Mouse (Mus musculus): ENCODE measurements at regions not wholly inside any gene's neighbourhood (a gene's known extent, or its start where the extent isn't known, plus 50 kb on each side); places are given as distances from the start of the nearest gene placed in this dataset.

DNA sequence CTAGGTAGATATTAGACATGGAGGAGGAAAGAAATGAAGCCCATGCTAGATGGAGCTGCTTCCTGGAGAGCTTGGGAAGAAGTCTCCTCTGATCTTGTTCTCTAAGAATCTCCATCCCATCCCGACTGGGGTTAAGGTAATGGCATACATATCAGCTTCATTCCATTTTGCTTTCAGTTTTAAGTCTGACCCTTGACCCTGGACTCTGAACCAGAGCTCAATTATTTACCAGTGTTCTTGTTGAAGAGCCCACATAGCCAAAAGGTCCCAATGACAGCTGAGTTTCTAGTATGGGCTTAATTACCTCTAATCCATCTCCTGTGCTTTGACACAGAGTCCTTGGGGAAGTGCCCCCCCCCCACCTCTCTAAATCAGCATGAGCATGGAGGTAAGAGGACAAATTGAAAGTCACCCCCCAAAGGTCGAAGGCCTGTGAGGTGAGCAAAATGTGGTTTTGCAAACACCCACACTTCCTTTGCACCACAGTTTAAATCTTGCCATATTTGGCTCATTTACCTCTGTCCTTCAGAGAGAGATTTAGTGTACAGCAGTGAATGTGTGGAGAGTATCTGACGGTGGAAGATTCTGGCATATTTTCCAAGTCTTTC is 371.5 kb downstream of the Ets1 start:
- TF ChIP-seq GATA2 (IDR thresholded peaks at IDR 0.05; ENCODE audit: borderline replicate concordance, low read depth, low read length) (no peak), GATA1 (IDR thresholded peaks at IDR 0.05; ENCODE audit: borderline replicate concordance, low read length) (no peak), CTCF (IDR thresholded peaks at IDR 0.05; ENCODE audit: low read depth, low read length) (no peak), POLR2AphosphoS5 (IDR thresholded peaks at IDR 0.05; ENCODE audit: insufficient replicate concordance, low read depth, low read length) (no peak), TAL1 (conservative IDR thresholded peaks at IDR 0.05; ENCODE audit: low read depth, low read length) (no peak)
- no peak for DNase-seq (ENCODE audit: low spot score)
- no peaks in the 10 kb centered on the region for H3K27me3 ChIP-seq (ENCODE audit: insufficient read depth, low read length)
- H3K36me3 ChIP-seq (replicated peaks), result no peaks in the 10 kb centered on the region
- no peak overlapping the region for H3K4me3 ChIP-seq (ENCODE audit: low read depth, low read length)
- no peaks in the 10 kb centered on the region for H3K4me1 ChIP-seq (ENCODE audit: insufficient read depth, low read depth, low read length)
- no peak for ATAC-seq (ENCODE audit: extremely low read depth, insufficient number of reproducible peaks, low FRiP score, poor library complexity, severe bottlenecking)
- H3K9me3 ChIP-seq (replicated peaks), result no peaks in the 10 kb centered on the region

DNA sequence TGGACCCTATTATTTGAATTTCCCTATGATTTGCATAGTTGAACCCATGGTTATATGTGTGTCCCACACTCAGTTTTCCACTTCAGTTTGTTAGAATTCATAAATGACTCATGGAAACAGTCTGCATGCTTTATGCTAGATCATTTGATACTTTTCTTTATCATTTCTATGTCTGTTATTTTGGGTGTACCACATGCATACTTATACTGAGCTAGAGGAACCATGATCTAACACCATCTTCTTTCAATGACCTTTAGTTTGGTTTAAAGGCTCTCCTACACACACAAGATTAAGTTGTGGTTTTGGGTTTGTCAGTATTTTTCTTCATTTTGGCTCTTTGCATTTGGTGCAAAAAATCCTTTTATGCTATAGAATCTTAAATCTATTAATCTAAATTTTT is 375.2 kb downstream of the Ets1 start:
- no peaks in the 10 kb centered on the region for H3K36me3 ChIP-seq (replicated peaks)
- ATAC-seq (ENCODE audit: extremely low read depth, insufficient number of reproducible peaks, low FRiP score, poor library complexity, severe bottlenecking), result no peak
- DNase-seq (ENCODE audit: low spot score), result no peak
- no peaks in the 10 kb centered on the region for H3K9me3 ChIP-seq (replicated peaks)
- no peaks in the 10 kb centered on the region for H3K4me1 ChIP-seq (ENCODE audit: insufficient read depth, low read depth, low read length)
- TF ChIP-seq TAL1 (conservative IDR thresholded peaks at IDR 0.05; ENCODE audit: low read depth, low read length) (no peak), GATA1 (IDR thresholded peaks at IDR 0.05; ENCODE audit: borderline replicate concordance, low read length) (no peak), CTCF (IDR thresholded peaks at IDR 0.05; ENCODE audit: low read depth, low read length) (no peak), POLR2AphosphoS5 (IDR thresholded peaks at IDR 0.05; ENCODE audit: insufficient replicate concordance, low read depth, low read length) (no peak), GATA2 (IDR thresholded peaks at IDR 0.05; ENCODE audit: borderline replicate concordance, low read depth, low read length) (no peak)
- H3K4me3 ChIP-seq (ENCODE audit: low read depth, low read length), result no peak overlapping the region
- H3K27me3 ChIP-seq (ENCODE audit: insufficient read depth, low read length), result no peaks in the 10 kb centered on the region

DNA sequence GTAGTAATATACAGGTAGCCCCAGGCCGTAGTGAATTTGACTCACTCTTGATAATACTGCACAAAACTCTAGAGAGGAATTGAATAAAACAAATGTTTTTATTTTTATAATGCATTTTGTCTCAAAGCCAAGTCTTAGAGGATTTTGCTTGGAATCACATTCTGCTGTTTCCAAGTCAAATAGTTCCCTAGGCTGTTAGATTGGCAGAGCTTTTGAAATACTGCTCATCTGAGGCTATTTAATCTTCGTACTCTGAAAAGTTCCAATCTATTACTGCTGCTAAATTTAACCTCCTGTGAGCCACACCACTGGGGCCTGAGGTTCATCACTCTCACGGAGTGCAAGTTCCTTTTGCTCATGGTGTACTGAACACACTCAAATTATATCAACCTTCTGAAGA is 399.4 kb downstream of the Ets1 start:
- TF ChIP-seq GATA1 (IDR thresholded peaks at IDR 0.05; ENCODE audit: borderline replicate concordance, low read length) (no peak), CTCF (IDR thresholded peaks at IDR 0.05; ENCODE audit: low read depth, low read length) (no peak), TAL1 (conservative IDR thresholded peaks at IDR 0.05; ENCODE audit: low read depth, low read length) (no peak), POLR2AphosphoS5 (IDR thresholded peaks at IDR 0.05; ENCODE audit: insufficient replicate concordance, low read depth, low read length) (no peak), GATA2 (IDR thresholded peaks at IDR 0.05; ENCODE audit: borderline replicate concordance, low read depth, low read length) (no peak)
- no peak for ATAC-seq (ENCODE audit: extremely low read depth, insufficient number of reproducible peaks, low FRiP score, poor library complexity, severe bottlenecking)

DNA sequence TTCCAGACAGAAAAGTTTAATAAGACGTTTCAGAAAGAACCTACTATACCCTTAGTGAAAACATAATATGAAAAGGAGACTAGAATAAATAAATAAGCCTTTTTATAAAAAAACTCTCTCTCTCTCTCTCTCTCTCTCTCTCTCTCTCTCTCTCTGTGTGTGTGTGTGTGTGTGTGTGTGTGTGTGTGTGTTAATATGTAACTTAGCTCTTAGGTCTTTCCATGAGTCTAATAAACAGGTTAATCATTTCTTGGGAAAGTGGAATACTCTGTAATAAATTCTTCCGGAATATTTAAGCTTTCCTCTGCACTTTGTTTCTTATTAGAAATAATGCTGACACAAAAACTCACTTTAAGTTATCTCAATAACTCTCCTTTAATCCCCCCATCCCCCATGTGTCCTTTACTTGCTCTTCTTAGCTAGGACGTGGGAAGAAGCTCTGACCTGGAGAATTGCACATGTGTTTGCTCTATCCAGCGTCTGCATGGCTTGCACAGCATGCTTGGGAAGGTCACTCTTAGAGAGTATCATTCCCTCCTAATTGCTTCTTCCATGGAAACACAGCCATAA is 403.3 kb downstream of the Ets1 start:
- ATAC-seq (ENCODE audit: extremely low read depth, insufficient number of reproducible peaks, low FRiP score, poor library complexity, severe bottlenecking), result no peak
- no peak for TF ChIP-seq CTCF (IDR thresholded peaks at IDR 0.05; ENCODE audit: low read depth, low read length)
- TF ChIP-seq POLR2AphosphoS5 (IDR thresholded peaks at IDR 0.05; ENCODE audit: insufficient replicate concordance, low read depth, low read length), result no peak
- TF ChIP-seq GATA2 (IDR thresholded peaks at IDR 0.05; ENCODE audit: borderline replicate concordance, low read depth, low read length), result no peak
- TF ChIP-seq GATA1 (IDR thresholded peaks at IDR 0.05; ENCODE audit: borderline replicate concordance, low read length), result no peak
- no peak for TF ChIP-seq TAL1 (conservative IDR thresholded peaks at IDR 0.05; ENCODE audit: low read depth, low read length)
- Histone ChIP-seq H3K9me3 (replicated peaks) (no peaks in the 10 kb centered on the region), H3K36me3 (replicated peaks) (no peaks in the 10 kb centered on the region), H3K4me1 (ENCODE audit: insufficient read depth, low read depth, low read length) (no peaks in the 10 kb centered on the region), H3K27me3 (ENCODE audit: insufficient read depth, low read length) (no peaks in the 10 kb centered on the region), H3K4me3 (ENCODE audit: low read depth, low read length) (no peak overlapping the region)
- no peak for DNase-seq (ENCODE audit: low spot score)

More for the DNA sequence above, 399.4 kb downstream of the Ets1 start:
- H3K27me3 ChIP-seq (ENCODE audit: insufficient read depth, low read length), result no peaks in the 10 kb centered on the region
- DNase-seq (ENCODE audit: low spot score), result no peak
- no peaks in the 10 kb centered on the region for H3K4me1 ChIP-seq (ENCODE audit: insufficient read depth, low read depth, low read length)
- no peak overlapping the region for H3K4me3 ChIP-seq (ENCODE audit: low read depth, low read length)
- no peaks in the 10 kb centered on the region for H3K9me3 ChIP-seq (replicated peaks)
- no peaks in the 10 kb centered on the region for H3K36me3 ChIP-seq (replicated peaks)

DNA sequence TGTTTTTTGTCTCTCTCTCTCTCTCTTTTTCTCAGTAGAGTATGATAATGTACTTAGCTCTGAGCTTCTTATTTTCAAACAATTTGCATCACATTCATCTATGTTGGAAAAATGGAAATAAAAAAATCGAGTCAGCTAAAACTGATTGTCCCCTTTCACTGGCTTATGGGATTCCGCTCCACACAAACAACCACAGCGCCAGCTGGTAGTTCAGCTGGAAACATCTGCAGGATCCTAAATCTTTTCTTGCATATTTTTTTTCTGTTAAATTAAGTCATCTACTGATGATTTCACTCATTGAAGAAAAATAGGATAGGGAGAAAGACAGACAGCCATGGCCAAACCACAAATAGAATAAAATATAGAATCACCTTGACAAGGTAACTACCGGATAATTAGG is 414.8 kb downstream of the Ets1 start:
- no peaks in the 10 kb centered on the region for H3K36me3 ChIP-seq (replicated peaks)
- TF ChIP-seq CTCF (IDR thresholded peaks at IDR 0.05; ENCODE audit: low read depth, low read length), result no peak
- TF ChIP-seq GATA1 (IDR thresholded peaks at IDR 0.05; ENCODE audit: borderline replicate concordance, low read length), result no peak
- TF ChIP-seq POLR2AphosphoS5 (IDR thresholded peaks at IDR 0.05; ENCODE audit: insufficient replicate concordance, low read depth, low read length), result no peak
- TF ChIP-seq TAL1 (conservative IDR thresholded peaks at IDR 0.05; ENCODE audit: low read depth, low read length), result no peak
- TF ChIP-seq GATA2 (IDR thresholded peaks at IDR 0.05; ENCODE audit: borderline replicate concordance, low read depth, low read length), result no peak
- ATAC-seq (ENCODE audit: extremely low read depth, insufficient number of reproducible peaks, low FRiP score, poor library complexity, severe bottlenecking) (no peak), DNase-seq (ENCODE audit: low spot score) (no peak)
- no peak overlapping the region for H3K4me3 ChIP-seq (ENCODE audit: low read depth, low read length)
- no peaks in the 10 kb centered on the region for H3K9me3 ChIP-seq (replicated peaks)
- no peaks in the 10 kb centered on the region for H3K4me1 ChIP-seq (ENCODE audit: insufficient read depth, low read depth, low read length)
- no peaks in the 10 kb centered on the region for H3K27me3 ChIP-seq (ENCODE audit: insufficient read depth, low read length)

DNA sequence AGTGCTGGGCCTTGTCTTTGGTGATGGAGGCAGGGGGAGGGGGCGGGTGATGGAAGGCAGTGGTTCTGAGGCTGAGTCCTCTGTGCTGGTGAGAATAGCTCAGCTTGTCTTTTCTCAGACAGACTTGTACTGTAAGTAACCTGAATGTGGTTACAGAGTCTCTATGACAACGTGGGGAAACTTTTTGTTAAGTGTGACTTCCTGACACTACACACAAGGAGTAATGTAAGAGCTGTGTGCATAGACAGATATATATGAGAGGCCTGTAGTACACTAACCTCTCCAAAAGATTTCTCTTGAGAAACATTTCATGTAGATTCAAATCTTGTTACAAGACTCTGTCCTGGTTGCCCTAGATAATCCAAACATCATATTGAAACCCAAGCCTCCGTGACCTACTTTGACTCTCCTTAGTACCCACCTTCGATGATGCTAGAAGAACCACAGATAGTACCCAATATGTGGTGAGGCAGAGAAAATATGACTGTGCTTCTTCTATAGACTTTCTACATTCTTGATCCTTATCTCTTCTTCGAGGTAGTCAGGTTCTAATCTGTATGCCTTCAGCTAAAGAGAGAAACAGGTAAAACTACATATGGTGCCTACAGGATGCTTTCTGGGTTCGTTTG is 424.7 kb downstream of the Ets1 start:
- no peaks in the 10 kb centered on the region for H3K4me1 ChIP-seq (ENCODE audit: insufficient read depth, low read depth, low read length)
- H3K9me3 ChIP-seq (replicated peaks), result no peaks in the 10 kb centered on the region
- TF ChIP-seq TAL1 (conservative IDR thresholded peaks at IDR 0.05; ENCODE audit: low read depth, low read length) (no peak), GATA2 (IDR thresholded peaks at IDR 0.05; ENCODE audit: borderline replicate concordance, low read depth, low read length) (no peak), GATA1 (IDR thresholded peaks at IDR 0.05; ENCODE audit: borderline replicate concordance, low read length) (no peak), POLR2AphosphoS5 (IDR thresholded peaks at IDR 0.05; ENCODE audit: insufficient replicate concordance, low read depth, low read length) (no peak), CTCF (IDR thresholded peaks at IDR 0.05; ENCODE audit: low read depth, low read length) (no peak)
- ATAC-seq (ENCODE audit: extremely low read depth, insufficient number of reproducible peaks, low FRiP score, poor library complexity, severe bottlenecking) (no peak), DNase-seq (ENCODE audit: low spot score) (no peak)
- H3K36me3 ChIP-seq (replicated peaks), result no peaks in the 10 kb centered on the region
- H3K4me3 ChIP-seq (ENCODE audit: low read depth, low read length), result no peak overlapping the region
- H3K27me3 ChIP-seq (ENCODE audit: insufficient read depth, low read length), result no peaks in the 10 kb centered on the region
